Mouse (Mus musculus) liver, adult 2 months (tissue): ENCODE measurements around the gene Sarm1.

Experiments used
- CTCF ChIP-seq: fragments of 200-500 bp; IDR thresholded peaks from 2 replicates; pipeline ENCODE4 v1.5.1; 2011; ENCODE audit warnings: low read depth, low read length, control low read depth
- POLR2A ChIP-seq: fragments of 200-500 bp; IDR thresholded peaks from 2 replicates; pipeline ENCODE4 v1.6.1; 2011; ENCODE audit warnings: low read length, control low read depth; ENCODE audit not compliant: insufficient read depth; ENCODE audit errors: extremely low read depth

- TF ChIP-seq CTCF (no peak), POLR2A (no peak)
These were observed 47.0 kb upstream of the Sarm1 start for GRCm38 (mm10) chr11:78544449-78545111.
